Mouse (Mus musculus) common myeloid progenitor, adult 5-6 weeks (primary cell): ENCODE data around the gene Cdkn3. TPM values are rescaled to one million over a fixed set of nuclear protein-coding genes. Genes with fewer than 3 reads are reported as not detected.

Experiments used
- total RNA-seq: library from RNA; stranded (forward); fragments of 200-1000, 187-1606 nt; gene quantifications from 2 replicates; pipeline ENCODE4 v1.2.3, GENCODE M21; 2017

Cdkn3 gene
- total RNA-seq, 1 experiment from 2014 or later = 30.2 TPM

Other genes starting within 250 kb of the Cdkn3 start
- 70.5 and 81.4 TPM in 2 replicates for gene Cnih1, start 27.9 kb downstream of the Cdkn3 start, total RNA-seq
- gene Gmfb, start 61.7 kb downstream of the Cdkn3 start, total RNA-seq = 79.2 and 94.4 TPM in 2 replicates
- 11.5 and 21.0 TPM in 2 replicates for gene Cgrrf1, start 71.6 kb downstream of the Cdkn3 start, total RNA-seq
- gene Samd4, start 122.3 kb downstream of the Cdkn3 start, total RNA-seq = 0.15 and 0.18 TPM in 2 replicates